Mouse (Mus musculus) inflammation-experienced regulatory T-cells, adult 16 weeks (primary cell): ENCODE results near the gene Rac2. TPM values are rescaled to one million over a fixed set of nuclear protein-coding genes. Genes with fewer than 3 reads are reported as not detected.

Experiments used
- polyA plus RNA-seq: library from polyadenylated mRNA; unstranded; fragments of 100-300 nt; shearing (Covaris generic); gene quantifications from one replicate; pipeline ENCODE4 v1.2.1, GENCODE M21; 2017

Rac2 gene
- 3,278 TPM for polyA plus RNA-seq

DNA sequence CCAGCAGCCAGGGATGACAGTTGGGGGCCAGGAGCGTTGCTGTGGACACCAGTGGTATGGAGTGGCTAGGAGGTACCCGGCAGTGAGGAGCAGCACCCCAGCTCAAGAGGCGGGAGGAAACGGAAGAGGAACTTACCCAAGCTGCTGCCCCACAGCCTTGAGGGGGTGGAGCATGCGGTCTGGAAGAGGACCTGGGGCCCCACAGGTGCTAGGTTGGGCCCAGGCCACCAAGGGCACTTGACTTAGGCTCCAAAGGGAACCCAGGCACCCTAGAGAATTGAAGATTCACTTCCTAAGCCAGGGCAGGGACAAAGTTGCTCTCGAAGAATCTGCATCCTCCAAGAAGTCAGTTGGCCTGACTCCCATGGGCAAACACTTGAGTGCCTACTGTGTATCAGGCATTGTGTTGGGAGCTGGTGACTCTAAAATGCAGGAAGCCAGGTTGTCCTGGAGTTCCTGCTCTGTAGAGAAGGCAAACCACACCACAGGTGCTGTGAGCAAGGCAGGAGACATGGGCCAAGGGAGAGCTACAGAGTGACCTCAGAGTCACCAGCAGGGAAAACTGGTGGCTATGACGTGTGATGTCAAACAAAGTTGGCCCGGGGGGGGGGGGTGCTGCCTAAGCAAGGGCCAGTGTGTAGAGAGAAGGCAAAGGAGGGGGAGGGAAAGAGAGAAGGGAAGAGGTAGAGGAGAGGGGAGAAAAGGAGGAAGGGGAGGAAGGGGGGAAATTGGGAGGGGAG lies at the start of gene Rac2:
TSS of gene Rac2 (minus strand) at position 126 of the 740 bp plus-strand sequence.

DNA sequence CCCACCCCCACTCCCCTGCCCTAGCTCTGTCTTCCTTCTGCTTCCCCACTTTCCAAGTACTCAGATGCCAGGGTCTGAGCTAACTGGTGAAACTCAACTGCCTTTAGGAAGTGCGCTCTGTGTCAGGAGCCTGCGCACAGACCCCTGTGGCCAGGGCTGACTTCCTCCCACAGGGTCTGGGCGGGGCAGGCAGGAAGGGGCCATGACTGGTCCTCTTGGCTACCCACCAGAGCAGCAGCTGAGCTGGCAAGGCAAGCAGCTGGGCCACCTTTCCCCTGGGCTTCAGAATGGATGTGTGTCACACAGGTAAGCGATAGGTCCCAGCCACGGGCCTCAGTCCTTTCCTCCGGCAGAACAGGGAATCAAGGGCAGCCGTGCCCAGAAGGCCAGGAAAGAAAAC lies 24.3 kb upstream of the Rac2 start, which contains the start of gene Cyth4:
TSS of gene Cyth4 (plus strand) at position 134 of the 400 bp plus-strand sequence.

DNA sequence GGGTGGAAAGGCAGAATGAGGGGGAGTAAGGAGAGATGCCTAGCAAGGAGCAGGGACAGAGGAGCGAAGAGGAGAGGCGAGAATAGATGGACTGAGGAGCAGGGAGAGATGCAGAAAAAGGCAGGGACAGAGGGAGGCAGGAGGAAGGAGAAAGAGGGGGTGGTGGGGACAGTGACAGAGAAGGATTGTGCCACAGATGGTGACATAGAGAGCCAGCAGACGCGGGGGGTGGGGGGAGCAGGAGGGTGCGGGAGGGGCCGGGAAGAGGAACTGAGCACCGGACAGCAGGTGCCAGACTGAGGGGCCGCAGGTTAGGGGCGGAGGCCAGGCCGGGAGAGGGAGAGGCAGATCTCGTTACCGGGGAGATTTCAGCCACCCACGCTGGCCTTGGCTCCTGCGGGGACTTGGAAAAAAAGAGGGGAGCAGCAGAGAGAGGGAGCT lies 28.0 kb downstream of the Rac2 start, which contains the start of gene Sstr3:
TSS of gene Sstr3 (minus strand) at position 125 of the 441 bp plus-strand sequence.

DNA sequence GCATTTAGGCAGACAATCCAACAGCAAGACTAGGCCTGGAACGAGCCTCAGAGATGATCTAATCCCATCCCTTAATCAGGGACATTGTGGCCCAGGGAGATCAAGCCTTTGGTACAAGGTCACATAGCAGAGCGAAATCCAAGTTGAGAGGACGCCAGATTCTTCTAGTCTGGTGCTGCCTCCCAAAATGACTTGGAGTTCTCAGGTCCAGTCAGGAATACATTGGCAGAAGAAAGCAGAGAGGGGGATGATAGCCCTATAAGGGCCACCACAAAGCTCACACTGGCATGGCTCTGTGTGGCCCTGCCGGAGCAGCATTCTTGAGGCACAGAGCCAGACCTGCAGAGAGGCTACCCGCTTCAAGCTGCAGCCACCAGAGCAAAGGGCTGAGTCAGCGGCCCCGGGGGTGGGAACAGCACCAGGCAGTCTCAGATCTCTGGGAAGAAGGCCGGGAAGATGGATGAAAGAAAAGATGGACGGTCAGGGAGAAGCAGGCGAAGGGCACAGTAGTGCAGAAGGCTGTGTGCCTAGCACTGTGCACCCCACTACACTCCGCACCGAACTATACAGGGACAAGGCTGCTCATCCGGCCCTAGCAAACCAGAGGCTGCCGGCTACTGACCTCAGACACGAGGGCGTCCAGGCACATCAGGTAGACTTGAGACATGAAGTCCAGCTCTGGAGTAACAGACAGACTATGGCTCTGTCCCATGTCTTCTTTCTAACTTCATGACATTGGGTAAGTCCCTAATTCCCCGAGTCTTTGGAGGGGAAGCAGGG lies 41.7 kb downstream of the Rac2 start, which contains the start of gene C1qtnf6:
TSS of gene C1qtnf6 (minus strand) at position 746 of the 780 bp plus-strand sequence.

Other genes starting within 250 kb of the Rac2 start
- gene Csf2rb, start 247.0 kb downstream of the Rac2 start, polyA plus RNA-seq, result 0.44 TPM
- not detected for gene Tex33, start 176.9 kb downstream of the Rac2 start, polyA plus RNA-seq
- gene Tst, start 166.9 kb downstream of the Rac2 start, polyA plus RNA-seq, result 1.4 TPM
- gene Mpst, start 166.4 kb downstream of the Rac2 start, polyA plus RNA-seq, result 4.0 TPM
- 40.7 TPM for gene Kctd17, start 144.2 kb downstream of the Rac2 start, polyA plus RNA-seq
- gene Tmprss6, start 104.1 kb downstream of the Rac2 start, polyA plus RNA-seq, result not detected
- gene Il2rb, start 77.5 kb downstream of the Rac2 start, polyA plus RNA-seq, result 1,134 TPM
- 7.6 TPM for gene C1qtnf6, start 41.4 kb downstream of the Rac2 start, polyA plus RNA-seq
- not detected for gene Sstr3, start 28.1 kb downstream of the Rac2 start, polyA plus RNA-seq
- 550 TPM for gene Cyth4, start 24.3 kb upstream of the Rac2 start, polyA plus RNA-seq
- gene Elfn2, start 146.0 kb upstream of the Rac2 start, polyA plus RNA-seq, result 0.07 TPM
- 177 TPM for gene Mfng, start 200.7 kb upstream of the Rac2 start, polyA plus RNA-seq
- 0.38 TPM for gene Card10, start 230.3 kb upstream of the Rac2 start, polyA plus RNA-seq